Mouse (Mus musculus): Measurements from ENCODE around the gene Ssna1.
"Not testable (repeated sequence)": the region's sequence is repeated elsewhere in the genome, so short reads cannot be mapped to it uniquely, and the experiment has no call there.

DNA sequence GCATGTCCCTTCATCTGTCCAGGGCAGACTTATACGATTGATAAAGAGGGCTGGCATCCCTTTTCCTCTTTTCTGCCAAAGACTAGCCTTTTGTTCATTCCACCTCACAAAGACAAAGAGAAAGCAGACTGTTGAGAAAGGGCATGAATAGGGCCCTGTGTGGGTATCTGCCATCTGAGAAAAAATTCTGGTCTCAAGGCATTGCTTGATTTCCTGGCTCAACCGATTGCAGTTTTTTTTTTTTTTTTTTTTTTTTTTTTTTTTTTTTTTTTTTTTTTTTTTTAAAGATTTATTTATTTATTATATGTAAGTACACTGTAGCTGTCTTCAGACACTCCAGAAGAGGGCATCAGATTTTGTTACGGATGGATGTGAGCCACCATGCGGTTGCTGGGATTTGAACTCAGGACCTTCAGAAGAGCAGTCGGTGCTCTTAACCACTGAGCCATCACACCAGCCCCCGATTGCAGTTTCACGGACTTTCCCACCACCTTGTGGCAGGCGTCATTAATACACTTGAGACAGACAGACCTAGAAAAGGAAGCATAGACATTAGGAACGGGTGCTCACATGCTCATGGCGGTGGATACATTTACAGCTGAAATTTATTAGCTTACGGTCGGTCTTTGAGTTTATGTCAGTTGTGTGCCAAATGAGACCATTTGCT lies 15.7 kb downstream of the Ssna1 start:
- peak; percentile 2; the same call in 1 of the 2 replicates for TF ChIP-seq CTCF (IDR thresholded peaks at IDR 0.05; ENCODE audit: extremely low read depth, insufficient read depth, insufficient read length, insufficient replicate concordance)
- TF ChIP-seq POLR2A (IDR thresholded peaks at IDR 0.05; ENCODE audit: low read depth, low read length): not testable (repeated sequence)
